Mouse (Mus musculus) cortical plate, adult 2 months (tissue): Measurements from ENCODE around the gene Urad.

Experiments
- CTCF ChIP-seq: fragments of 200-500 bp; IDR thresholded peaks from 2 replicates; pipeline ENCODE4 v1.5.1; 2011; ENCODE audit warnings: mild to moderate bottlenecking, control low read depth, low read length; ENCODE audit not compliant: insufficient read depth; ENCODE audit errors: extremely low read depth
- POLR2A ChIP-seq: fragments of 200-500 bp; IDR thresholded peaks from 2 replicates; pipeline ENCODE4 v1.6.1; 2011; ENCODE audit warnings: mild to moderate bottlenecking, low read length, control low read depth; ENCODE audit not compliant: insufficient read depth; ENCODE audit errors: extremely low read depth

DNA sequence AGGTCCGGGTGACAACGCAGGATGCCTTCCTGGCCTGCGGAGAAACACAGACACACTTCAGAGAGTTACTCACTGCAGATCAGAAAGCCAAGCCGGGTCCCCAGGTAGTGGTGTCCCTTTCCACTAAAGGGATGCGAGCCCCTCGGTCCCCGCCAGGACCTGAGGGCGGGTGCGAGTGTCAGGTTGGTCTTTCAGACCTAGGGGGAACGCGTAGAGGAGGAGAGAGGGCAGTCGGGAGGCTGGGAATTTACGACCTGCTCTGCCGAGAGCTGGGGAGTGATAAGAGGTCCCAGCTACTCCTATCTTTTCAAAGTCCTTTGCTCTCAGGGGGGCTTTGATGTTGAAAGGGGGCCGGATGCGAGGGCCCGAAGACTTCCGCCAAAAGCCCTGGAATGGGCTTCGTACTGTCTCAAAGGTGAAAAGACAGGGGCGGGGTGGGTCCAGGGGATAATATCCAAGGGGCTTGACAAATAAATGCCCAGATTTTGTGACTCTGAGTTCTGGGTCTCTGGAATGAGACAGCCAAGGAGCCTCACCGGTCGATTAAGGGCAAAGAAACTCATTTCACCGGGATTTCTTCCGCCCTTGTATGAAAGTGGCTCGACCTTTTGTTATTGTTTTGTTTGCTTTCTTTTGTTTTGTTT is 6.7 kb downstream of the Urad start:
- no peak for TF ChIP-seq CTCF
- TF ChIP-seq POLR2A: no peak
